Mouse (Mus musculus) CD8-positive naive resting alpha-beta T cell, adult 2 months (primary cell): Measurements from ENCODE around the gene Ang.

Source experiments
- DNase-seq, 2 experiments: peaks; one replicate each; pipeline ENCODE4 v3.0.0; 2022; ENCODE audit warnings: low read depth in 2 of 2, low spot score in 2 of 2

Gene Ang

DNA sequence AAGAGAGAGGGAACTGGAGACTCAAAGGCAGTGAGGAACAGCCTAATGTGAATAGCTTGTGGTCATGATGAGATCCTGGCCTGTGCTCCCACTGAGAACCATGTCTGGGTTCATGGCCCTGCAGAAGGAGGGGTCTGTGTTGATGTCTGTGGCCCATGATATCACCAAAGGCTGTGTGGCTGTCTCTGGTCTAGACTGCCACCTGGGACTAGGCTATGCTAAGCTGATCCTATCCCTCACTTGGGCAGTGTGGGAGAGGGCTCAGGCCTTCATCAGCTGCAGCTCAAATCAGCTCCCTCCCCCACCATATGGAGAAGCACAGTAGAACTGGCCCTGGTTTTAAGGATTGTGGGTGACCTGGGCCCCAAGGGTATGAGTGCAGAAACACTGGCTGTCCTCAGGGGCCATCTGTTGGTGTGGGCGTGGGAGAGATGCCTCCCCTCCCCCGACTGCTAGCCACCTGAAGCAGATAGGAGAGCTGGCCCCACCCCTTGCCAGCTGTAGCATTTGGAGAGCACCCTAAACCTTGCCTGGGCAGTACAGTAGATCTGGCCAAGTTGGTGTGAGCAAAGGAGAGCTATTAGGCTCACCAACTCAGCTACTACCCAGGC lies 36.8 kb downstream of the Ang start:
- no peak for DNase-seq

DNA sequence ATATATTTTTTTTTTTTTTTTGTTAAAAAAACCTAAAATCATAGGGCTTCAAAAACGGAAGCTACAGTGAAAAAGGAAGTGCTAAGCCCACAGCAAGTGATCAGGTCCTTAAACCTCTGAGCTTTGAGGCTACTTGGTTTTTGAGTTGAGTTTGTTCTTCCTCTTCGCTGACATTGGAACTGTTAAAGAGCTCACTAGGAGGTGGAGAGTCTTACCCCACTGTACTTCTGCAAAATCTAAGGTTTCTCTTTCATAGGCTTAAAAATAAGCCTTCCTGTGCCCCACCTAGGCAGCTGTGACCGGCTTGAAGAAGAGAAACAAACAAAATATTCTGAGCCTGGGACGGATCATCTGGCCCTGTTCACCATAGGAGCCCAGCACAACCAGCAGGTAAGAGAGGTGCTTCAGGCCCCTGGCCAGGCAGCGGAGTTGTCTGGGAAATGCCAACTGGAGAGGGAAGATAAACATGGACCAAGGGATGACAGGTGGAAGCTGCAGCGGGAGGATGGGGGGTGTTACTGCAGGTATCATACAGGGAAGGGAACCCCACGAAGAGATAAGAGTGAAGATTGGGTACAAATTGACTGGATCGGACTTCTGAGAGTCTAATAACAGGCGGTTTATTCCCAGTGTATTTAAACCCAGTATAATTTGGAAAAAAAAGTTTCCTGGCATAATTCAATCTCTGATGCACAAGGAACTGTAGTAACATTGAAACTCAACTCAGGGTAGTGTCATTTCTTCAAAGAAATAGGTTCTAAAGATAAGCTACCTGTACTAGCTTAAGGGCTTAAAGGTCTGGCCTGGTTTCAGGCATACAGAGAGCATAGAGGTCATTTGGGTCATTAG lies 38.0 kb downstream of the Ang start:
- DNase-seq = no peak

DNA sequence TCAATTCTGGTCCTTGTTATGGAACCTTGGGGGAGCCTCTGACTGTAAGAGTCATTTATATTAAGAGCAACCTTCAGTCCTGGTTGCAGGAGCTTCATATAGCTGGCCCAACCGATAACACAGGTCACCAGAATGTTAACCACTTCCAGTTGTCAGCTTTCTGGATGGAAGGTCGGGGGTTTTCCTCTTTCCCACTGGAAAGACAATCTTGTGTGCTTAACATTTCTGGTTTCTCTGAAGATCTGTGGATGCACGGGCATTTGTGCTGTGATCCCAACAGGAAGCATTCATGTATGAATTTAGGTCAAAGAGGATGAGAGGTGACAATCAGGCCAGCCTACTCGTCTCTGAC lies 38.6 kb downstream of the Ang start:
- DNase-seq = no peak

- DNase-seq = no peak
Observed at GRCm38 (mm10) chr14:51130315-51130940, 39.5 kb downstream of the Ang start.

DNA sequence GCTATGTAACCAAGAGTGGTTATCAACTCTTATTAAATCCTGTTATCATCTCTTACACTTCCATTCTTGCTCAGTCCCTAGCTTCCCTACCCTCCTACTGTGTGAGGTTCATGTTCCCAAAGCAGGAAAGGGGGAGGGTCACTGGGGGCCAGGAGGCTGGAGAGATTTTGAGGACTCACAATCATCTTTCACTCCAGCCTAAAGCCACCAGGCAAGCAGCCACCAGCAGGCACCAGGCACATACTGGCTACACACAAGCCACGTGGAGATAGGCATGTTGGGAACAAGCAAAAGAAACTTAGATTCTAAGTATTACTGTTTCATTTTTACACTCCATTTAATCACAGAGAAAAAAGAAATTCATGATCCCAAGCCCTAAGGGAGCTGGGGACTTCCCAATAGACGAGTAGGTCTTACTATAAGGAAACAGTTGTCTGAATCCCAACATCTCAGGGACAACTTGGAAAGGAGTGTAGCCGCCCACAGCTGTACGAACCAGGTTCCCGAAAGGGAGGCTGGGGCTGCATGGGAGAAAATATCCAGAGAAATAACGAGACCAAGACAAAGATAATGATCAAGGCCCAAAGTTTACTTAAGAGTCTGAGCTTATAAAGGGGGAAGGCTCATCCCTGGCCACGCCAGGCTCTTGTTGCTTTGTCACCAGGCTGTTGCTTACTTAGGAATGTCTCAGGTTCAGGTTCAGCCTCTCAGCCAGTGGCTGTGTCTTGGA lies 40.3 kb downstream of the Ang start:
- no peak for DNase-seq

GRCm38 (mm10) chr14:51132372-51132771 lies 41.4 kb downstream of the Ang start:
- DNase-seq = no peak

GRCm38 (mm10) chr14:51140342-51140741 lies 49.4 kb downstream of the Ang start:
- no peak for DNase-seq

GRCm38 (mm10) chr14:51142119-51142518 lies 51.2 kb downstream of the Ang start:
- DNase-seq = no peak

- no peak for DNase-seq
Observed at GRCm38 (mm10) chr14:51142568-51142967, 51.6 kb downstream of the Ang start.

DNA sequence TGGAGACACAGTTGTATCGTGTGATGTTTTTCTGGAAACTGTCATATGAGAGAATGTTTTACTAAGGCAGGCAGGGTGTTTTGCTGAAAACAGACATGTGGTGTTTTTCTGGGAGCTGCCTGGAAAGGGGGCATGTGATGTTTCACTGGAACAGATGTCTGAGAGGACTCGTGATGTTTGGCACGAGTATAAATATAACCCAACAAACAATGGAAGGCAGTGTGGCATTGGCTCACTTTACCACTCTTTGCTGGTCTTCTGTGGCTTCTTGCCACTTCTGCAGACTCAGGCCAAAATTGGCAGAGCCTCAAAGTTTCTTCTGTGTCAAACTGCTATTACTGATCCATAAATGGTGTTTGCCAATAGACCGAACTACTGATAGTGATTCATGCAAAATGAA lies 52.3 kb downstream of the Ang start:
- no peak for DNase-seq

DNA sequence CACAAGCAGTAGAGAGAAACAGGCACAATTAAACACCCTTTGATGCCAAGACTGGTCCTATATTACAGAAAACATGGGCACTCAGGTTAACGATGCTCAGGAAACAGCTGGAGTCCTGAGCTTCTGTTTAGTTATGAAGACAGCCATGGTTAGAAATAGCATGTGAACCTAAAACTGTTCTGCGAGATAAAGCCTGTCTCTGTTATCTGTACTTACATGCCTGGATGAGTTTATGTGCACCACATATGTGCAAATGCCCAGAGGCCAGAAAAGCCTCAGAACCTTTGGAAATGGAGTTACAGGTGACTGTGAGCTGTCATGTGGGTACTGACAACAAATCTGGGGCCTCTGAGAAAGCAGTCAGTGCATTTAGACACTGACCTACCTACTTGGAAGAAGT lies 53.0 kb downstream of the Ang start:
- no peak for DNase-seq

- no peak for DNase-seq
Observed at GRCm38 (mm10) chr14:51144451-51144850, 53.5 kb downstream of the Ang start.

DNA sequence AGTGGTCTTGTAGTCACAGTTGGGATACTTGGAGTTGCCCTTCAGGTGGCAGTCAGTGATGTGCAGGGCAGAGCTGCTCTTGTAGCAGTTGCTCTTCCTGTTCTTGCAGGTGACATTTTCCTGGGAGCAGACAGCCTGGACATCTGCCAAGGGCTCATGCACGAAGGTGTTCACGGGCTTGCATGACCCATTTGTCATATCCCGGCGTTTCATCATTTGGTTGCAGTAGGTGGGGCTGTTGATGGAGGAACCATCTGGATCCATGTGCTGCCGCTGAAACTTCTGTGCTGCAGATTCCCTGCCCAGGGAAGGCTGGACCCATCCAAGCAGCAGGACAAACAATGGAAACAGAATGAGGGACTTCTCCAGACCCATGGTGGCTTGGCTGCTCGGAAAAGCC lies 54.6 kb downstream of the Ang start:
- no peak for DNase-seq

GRCm38 (mm10) chr14:51146685-51147084 lies 55.7 kb downstream of the Ang start, which contains the start of gene Rnase1:
Gene Rnase1 (minus strand): TSS chr14:51146785.
- no peak for DNase-seq

DNA sequence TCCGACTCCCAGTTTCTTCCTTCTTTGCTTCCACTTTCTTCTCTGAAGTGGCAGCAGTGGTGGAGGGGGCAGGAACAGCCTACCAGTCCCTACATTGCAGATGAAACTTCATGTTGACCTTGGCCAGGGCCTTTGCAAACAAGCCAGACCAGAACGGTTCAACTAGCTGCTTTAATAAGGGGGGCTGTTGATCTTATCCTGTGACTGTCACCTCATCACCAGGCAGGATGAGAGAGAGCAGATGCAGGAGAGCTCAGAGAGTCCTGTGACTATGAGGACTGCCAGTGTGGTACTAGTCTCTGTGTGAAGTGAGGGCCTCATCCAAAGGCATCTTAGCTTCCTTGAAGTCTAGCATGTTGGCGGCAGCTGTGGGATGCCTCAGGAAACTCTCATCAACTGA lies 57.1 kb downstream of the Ang start:
- DNase-seq = no peak

DNA sequence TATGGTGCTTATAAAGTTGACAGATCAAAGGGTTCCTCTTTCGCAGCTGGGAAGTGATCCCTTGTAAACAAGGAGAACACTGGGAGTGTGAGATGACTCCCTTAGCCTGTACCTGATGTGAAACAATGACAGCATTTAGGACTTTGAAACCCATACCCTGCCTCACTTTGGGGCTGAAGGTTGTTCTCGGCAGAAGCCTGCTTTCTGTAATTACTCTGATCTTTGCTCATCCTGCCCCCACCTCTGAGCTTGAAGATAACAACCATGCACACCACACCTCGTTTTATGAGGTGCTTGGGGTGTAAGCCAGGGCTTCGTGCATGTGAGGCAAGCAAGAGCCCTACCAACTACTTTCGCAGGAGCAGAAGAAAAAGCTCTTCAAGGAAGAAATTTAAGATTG lies 58.2 kb downstream of the Ang start:
- no peak for DNase-seq

- no peak for DNase-seq
Observed at GRCm38 (mm10) chr14:51150206-51150831, 59.4 kb downstream of the Ang start.
